Mouse (Mus musculus): ENCODE data around the gene Thbs1. TPM values are rescaled to one million over a fixed set of nuclear protein-coding genes. Genes with fewer than 3 reads are reported as not detected.
"Not testable (repeated sequence)": the region's sequence is repeated elsewhere in the genome, so short reads cannot be mapped to it uniquely, and the experiment has no call there.

Gene Thbs1
- polyA plus RNA-seq, 1 experiment, result 2,892 TPM

- H3K27ac ChIP-seq (ENCODE audit: insufficient read depth, low read length), result no peak overlapping the region
- TF ChIP-seq CTCF (IDR thresholded peaks at IDR 0.05; ENCODE audit: borderline replicate concordance, insufficient read depth, low read length), result no peak
- TF ChIP-seq POLR2A (IDR thresholded peaks at IDR 0.05; ENCODE audit: low read depth, low read length), result no peak
- H3K4me3 ChIP-seq (ENCODE audit: insufficient read depth, low read length), result no peak overlapping the region
- H3K4me1 ChIP-seq (ENCODE audit: control insufficient read depth, insufficient read depth, low read length), result no peaks in the 10 kb centered on the region; the same call in 1 of the 2 replicates
Measured at GRCm38 (mm10) chr2:118137071-118137470, 25.4 kb downstream of the Thbs1 start.

- no peak for TF ChIP-seq POLR2A (IDR thresholded peaks at IDR 0.05; ENCODE audit: low read depth, low read length)
- no peak for TF ChIP-seq CTCF (IDR thresholded peaks at IDR 0.05; ENCODE audit: borderline replicate concordance, insufficient read depth, low read length)
- no peaks in the 10 kb centered on the region; the same call in 1 of the 2 replicates for H3K4me1 ChIP-seq (ENCODE audit: control insufficient read depth, insufficient read depth, low read length)
- no peak overlapping the region for H3K27ac ChIP-seq (ENCODE audit: insufficient read depth, low read length)
Measured at GRCm38 (mm10) chr2:118137776-118138175, 26.1 kb downstream of the Thbs1 start.

DNA sequence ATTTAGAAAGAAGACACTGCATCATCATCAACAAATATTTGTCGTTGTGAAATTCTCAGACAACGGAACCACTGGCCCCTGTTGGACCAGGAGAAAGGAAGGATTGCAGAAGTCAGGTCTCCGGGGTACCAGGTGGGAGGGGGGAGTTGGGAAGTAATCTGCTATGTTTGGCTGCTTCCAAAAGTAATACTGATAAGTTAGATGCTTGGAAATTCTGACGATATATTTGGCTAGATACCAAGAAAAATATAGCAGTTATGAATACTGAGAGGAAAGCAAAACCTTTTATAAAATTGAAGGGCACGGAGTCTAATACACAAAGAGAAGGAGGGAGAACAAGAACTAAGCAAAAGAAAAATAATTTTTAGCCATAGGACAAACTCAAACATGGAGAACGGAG lies 27.6 kb downstream of the Thbs1 start:
- TF ChIP-seq POLR2A (IDR thresholded peaks at IDR 0.05; ENCODE audit: low read depth, low read length) (no peak), CTCF (IDR thresholded peaks at IDR 0.05; ENCODE audit: borderline replicate concordance, insufficient read depth, low read length) (no peak)
- H3K4me3 ChIP-seq (ENCODE audit: insufficient read depth, low read length), result no peak overlapping the region
- no peaks in the 10 kb centered on the region; the same call in 1 of the 2 replicates for H3K4me1 ChIP-seq (ENCODE audit: control insufficient read depth, insufficient read depth, low read length)
- no peak overlapping the region for H3K27ac ChIP-seq (ENCODE audit: insufficient read depth, low read length)

More at GRCm38 (mm10) chr2:118137776-118138175, 26.1 kb downstream of the Thbs1 start:
- no peak overlapping the region for H3K4me3 ChIP-seq (ENCODE audit: insufficient read depth, low read length)

- TF ChIP-seq POLR2A (IDR thresholded peaks at IDR 0.05; ENCODE audit: low read depth, low read length) (no peak), CTCF (IDR thresholded peaks at IDR 0.05; ENCODE audit: borderline replicate concordance, insufficient read depth, low read length) (no peak)
- no peaks in the 10 kb centered on the region; the same call in 1 of the 2 replicates for H3K4me1 ChIP-seq (ENCODE audit: control insufficient read depth, insufficient read depth, low read length)
- no peak overlapping the region for H3K4me3 ChIP-seq (ENCODE audit: insufficient read depth, low read length)
- H3K27ac ChIP-seq (ENCODE audit: insufficient read depth, low read length), result no peak overlapping the region
Measured at GRCm38 (mm10) chr2:118141651-118142050, 30.0 kb downstream of the Thbs1 start.

DNA sequence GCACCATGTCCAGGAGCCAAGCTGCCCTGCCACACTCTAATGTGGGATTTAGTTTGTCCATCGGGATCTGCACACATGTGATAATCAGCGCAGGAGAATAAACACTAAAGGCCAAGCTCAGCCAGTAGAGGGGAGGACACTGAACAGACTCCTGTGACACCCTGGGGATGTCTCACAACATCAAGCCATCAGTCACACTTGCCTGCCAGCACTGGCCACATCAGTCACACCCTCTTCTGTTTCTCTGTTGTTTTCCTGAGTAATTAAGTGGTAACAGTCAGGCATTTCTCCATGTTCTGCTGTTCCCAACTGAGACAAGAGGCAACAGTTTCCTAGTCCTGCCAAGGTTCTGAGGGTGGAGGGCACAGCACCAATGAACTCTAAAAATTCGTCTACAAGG lies 36.1 kb downstream of the Thbs1 start:
- H3K27ac ChIP-seq (ENCODE audit: insufficient read depth, low read length); H3K4me3 ChIP-seq (ENCODE audit: insufficient read depth, low read length); H3K4me1 ChIP-seq (ENCODE audit: control insufficient read depth, insufficient read depth, low read length): not testable (repeated sequence)

DNA sequence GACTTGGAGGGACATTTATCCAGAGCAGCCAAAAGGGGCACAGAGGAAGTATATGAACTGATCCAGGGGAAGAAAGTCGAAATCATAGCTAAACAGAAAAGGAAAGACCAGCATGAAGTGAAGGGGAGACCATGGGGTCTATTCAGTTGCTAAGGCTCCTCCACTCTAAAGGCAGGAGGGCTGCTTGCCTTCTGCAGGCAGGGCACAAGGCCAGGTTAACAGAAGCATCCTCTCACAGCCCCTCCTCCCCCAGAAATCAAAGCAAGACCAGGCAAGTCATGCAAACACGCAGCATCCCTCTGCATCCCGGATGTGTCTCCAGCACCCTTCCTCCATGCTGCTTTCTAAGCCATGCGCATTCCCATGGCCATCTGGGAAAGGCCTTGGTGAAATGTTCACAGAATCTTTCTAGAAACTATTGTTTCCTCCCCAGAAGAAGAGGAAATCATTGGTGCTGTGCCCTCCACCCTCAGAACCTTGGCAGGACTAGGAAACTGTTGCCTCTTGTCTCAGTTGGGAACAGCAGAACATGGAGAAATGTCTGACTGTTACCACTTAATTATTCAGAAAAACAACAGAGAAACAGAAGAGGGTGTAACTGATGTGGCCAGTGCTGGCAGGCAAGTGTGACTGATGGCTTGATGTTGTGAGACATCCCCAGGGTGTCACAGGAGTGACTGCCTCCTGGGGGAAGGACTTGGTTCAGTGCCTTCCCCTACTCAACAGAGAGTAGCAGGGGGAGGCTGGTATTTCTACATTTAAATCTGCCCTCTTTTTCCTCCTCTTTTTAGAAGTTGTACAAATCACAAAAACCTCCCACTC lies 36.9 kb downstream of the Thbs1 start:
- H3K4me1 ChIP-seq (ENCODE audit: control insufficient read depth, insufficient read depth, low read length), result peaks cover 9% of the 10 kb centered on the region
- no peak overlapping the region for H3K4me3 ChIP-seq (ENCODE audit: insufficient read depth, low read length)
- no peak for TF ChIP-seq CTCF (IDR thresholded peaks at IDR 0.05; ENCODE audit: borderline replicate concordance, insufficient read depth, low read length)
- no peak for TF ChIP-seq POLR2A (IDR thresholded peaks at IDR 0.05; ENCODE audit: low read depth, low read length)
- no peak overlapping the region for H3K27ac ChIP-seq (ENCODE audit: insufficient read depth, low read length)

DNA sequence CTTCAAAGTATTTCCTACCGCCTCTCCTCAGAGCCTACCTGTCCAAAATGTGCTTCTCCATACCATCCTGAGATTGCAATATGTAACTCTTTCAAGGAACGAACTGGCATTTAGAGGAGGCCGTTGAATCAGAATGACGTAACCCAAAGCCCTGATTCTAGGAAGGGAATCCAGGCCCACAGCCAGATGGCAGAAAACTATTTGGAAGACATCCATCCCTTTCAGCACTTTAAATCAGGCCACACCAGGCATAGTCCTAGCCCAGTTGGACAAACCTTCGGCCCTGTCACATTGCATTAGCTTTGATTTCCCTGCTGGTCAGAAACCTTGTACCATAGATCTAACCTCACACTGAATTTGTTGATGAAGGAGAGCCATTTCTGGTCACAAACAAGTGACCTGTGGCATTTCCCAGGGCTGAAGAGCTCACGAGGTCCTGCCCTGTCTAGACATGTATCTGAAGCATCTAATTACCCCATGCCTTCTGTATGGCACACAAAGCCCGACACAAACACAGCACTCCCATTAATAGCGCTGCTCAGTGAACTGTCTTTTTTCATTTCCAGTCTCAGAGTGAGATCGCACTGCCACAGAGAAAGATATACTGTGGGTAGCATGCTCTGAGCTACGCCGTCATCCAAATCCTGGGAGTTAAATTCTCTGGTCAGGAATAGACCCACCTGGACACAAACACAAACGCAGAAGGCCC lies 38.3 kb downstream of the Thbs1 start:
- Histone ChIP-seq H3K27ac (ENCODE audit: insufficient read depth, low read length) (no peak overlapping the region), H3K4me1 (ENCODE audit: control insufficient read depth, insufficient read depth, low read length) (peaks cover 9% of the 10 kb centered on the region), H3K4me3 (ENCODE audit: insufficient read depth, low read length) (no peak overlapping the region)
- no peak for TF ChIP-seq CTCF (IDR thresholded peaks at IDR 0.05; ENCODE audit: borderline replicate concordance, insufficient read depth, low read length)
- TF ChIP-seq POLR2A (IDR thresholded peaks at IDR 0.05; ENCODE audit: low read depth, low read length), result no peak

DNA sequence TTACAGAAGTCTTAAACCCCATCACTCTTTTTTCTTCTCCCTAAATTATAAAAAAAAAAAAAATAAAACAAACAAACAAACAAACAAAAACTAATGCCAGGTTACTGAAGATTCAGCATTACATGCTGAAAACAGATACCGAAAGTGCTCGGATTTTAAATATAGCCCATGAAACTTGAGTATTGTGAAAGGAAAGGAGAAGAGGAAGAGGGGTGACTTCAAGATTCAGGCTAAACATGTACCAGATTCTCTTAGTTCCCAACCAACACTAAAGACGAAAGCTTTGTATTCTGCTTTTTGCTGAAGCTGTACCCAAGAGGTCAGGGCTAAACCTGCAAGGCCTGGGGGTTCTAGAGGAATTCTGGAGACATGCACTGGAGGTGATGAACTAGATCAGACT lies 46.4 kb downstream of the Thbs1 start:
- Histone ChIP-seq H3K4me1 (ENCODE audit: control insufficient read depth, insufficient read depth, low read length) (peaks cover 17% of the 10 kb centered on the region), H3K27ac (ENCODE audit: insufficient read depth, low read length) (peak overlapping the region; percentile 30; the same call in 1 of the 2 replicates), H3K4me3 (ENCODE audit: insufficient read depth, low read length) (no peak overlapping the region)
- TF ChIP-seq POLR2A (IDR thresholded peaks at IDR 0.05; ENCODE audit: low read depth, low read length), result no peak
- TF ChIP-seq CTCF (IDR thresholded peaks at IDR 0.05; ENCODE audit: borderline replicate concordance, insufficient read depth, low read length), result no peak

DNA sequence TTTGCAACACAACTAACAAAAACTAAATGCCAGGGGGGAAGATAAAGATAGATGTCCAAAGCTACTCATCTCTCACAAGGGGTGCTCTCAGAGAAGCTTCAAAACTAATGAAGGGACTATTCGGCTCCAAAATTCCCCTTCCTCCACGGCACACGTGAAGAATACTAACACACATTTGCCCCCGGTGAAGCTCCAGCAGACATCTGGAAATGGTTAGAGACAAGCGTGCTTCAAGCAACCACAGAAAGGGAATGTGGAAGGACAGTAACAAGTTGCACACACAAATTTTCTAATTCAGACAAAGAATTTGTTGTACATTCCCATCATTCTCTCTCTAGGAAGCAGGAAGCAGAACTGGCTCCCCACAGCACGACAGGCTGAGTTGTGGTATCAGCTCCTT lies 47.5 kb downstream of the Thbs1 start:
- H3K4me1 ChIP-seq (ENCODE audit: control insufficient read depth, insufficient read depth, low read length), result peaks cover 17% of the 10 kb centered on the region

DNA sequence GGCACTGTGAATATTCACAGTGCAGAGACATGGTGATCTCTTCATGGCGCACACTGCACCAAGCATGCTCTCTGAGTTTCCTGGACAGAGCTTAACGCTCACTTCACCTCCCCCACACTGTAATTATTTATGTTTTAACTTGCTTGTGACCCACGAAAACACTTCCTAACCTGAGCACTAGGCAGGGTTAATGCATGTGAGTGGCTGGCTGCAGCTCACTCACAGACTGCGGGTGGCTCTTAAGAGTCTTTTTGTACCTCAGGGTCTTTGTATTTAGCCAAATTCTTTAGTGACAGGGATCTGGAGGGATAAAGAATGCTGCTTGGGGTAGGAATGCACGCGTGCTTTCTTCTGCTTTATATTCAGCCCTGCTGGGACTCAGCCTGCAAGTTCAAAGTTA lies 48.9 kb downstream of the Thbs1 start:
- no peak overlapping the region for H3K4me3 ChIP-seq (ENCODE audit: insufficient read depth, low read length)
- TF ChIP-seq POLR2A (IDR thresholded peaks at IDR 0.05; ENCODE audit: low read depth, low read length) (no peak), CTCF (IDR thresholded peaks at IDR 0.05; ENCODE audit: borderline replicate concordance, insufficient read depth, low read length) (no peak)
- H3K4me1 ChIP-seq (ENCODE audit: control insufficient read depth, insufficient read depth, low read length), result peaks cover 17% of the 10 kb centered on the region
- H3K27ac ChIP-seq (ENCODE audit: insufficient read depth, low read length), result peak overlapping the region; percentile 72; the same call in 1 of the 2 replicates

More for the DNA sequence above, 47.5 kb downstream of the Thbs1 start:
- no peak overlapping the region for H3K4me3 ChIP-seq (ENCODE audit: insufficient read depth, low read length)
- H3K27ac ChIP-seq (ENCODE audit: insufficient read depth, low read length), result peak overlapping the region; percentile 72
- TF ChIP-seq POLR2A (IDR thresholded peaks at IDR 0.05; ENCODE audit: low read depth, low read length) (no peak), CTCF (IDR thresholded peaks at IDR 0.05; ENCODE audit: borderline replicate concordance, insufficient read depth, low read length) (no peak)
